Mouse (Mus musculus): Measurements from ENCODE around the gene Chrm3.

Chrm3 gene

GRCm38 (mm10) chr13:9887261-9887660 lies 473.4 kb downstream of the Chrm3 start:
- DNase-seq, result no peak

GRCm38 (mm10) chr13:9886465-9887135 lies 474.0 kb downstream of the Chrm3 start:
- no peak for DNase-seq

DNA sequence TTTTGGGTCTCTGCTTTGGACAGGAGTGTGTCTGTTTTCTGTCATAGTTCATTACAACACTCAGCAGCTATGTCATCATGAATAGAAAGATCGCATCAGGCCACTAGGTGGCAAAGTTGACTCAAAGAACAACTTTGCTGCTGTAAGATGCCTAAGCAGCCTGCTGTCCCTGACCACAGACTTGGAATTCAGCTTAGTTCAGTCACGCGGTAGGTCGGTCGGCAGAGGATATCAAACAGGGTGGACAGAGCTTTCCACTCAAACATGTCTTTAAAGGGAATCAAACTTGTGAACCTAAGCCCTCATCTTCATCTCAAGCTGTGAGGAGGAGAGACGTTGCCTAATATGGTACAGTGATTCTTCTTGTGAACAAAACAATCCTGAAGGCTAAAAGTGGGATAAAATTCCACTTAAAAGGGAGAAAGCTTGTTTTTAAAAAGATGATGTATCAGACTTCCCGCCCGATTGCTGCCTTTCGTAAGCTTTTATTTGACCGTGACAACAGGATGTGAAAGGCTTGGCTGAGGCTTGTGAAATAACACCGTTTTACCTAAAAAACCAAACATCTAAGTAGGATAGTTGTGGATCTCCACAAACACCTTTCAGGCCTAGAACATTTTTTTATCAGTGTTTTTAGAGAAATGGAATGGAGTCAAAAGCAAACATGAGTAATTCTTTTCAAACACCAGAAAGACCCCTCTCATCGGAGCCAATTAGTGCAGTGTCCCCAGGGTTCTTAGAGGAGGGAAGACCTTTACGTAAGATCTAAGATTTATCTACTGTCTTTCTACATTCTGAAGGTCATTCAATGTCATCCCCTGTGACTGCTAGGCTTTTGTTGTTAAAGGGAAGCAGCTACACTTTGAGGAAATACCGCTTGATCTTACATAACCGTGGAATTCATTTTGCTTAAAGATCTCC lies 478.0 kb downstream of the Chrm3 start:
- DNase-seq, result peak; percentile 49 to 69

- DNase-seq, result no peak
Measured at GRCm38 (mm10) chr13:9881930-9882329, 478.7 kb downstream of the Chrm3 start.

DNA sequence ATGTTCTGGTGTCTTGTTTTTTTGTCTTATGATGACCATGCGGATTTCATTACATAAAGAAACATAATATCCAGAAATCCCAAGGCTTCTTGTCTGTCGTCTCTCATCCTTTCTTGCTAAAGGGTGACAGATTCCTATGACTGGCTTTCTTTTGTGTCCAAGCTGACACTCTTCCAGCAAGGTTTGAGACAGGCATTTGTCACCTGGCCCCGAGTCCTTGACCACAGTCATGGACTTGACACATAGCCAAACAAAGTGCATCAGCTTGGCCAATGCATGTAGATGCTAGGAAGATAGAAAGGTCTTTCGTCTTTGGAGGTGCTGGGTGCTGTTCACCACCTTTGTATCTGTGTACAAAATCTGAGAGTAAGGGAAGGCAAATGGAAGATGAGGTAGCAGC lies 480.2 kb downstream of the Chrm3 start:
- DNase-seq, result peak in 1 of 2 experiments; percentile 8

GRCm38 (mm10) chr13:9878596-9879010 lies 482.0 kb downstream of the Chrm3 start:
- no peak for DNase-seq

GRCm38 (mm10) chr13:9873377-9873776 lies 487.3 kb downstream of the Chrm3 start:
- no peak for DNase-seq

DNA sequence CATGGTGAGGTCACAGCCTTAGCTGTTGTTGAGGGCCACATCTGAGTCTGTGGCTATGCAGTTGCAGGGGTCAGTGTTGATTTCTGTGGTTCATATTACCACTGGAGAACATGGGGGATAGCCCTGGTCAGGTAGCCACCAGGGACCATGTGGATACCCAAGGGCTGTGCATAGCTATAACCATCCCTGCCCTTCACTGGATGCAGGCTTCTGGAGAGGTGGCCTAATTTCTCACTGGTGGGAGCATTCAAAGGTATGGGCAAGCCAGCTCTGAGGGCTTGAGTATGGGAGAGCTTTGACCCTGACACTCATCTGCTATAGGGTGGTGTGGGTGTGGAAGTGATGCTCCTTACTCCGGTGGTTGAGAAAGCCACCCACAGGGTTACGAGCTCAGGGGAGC lies 494.5 kb downstream of the Chrm3 start:
- no peak for DNase-seq

DNA sequence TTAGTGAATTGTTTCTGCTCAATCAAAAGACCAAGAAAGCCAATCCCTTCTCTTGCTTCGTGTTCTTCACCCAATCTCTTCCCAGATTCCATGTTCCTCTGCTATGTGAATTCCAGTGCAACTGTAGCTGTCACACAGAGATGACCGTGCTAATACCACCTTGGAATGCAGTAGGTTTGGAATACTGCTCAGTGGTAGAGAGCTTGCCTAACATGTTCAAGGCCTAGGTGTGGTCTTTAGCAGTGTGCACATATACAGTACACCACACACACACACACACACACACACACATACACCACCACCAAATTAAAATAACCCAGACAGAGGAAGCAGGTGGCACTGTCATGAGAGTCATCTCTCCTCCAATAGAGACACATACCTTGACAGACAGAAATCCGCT lies 513.1 kb downstream of the Chrm3 start:
- no peak for DNase-seq

GRCm38 (mm10) chr13:9846543-9847434 lies 513.9 kb downstream of the Chrm3 start:
- peak; percentile 54 to 69 for DNase-seq

GRCm38 (mm10) chr13:9834146-9834679 lies 526.4 kb downstream of the Chrm3 start:
- peak; percentile 52 to 59 for DNase-seq

- DNase-seq, result peak; percentile 8 to 11
Measured at GRCm38 (mm10) chr13:9826227-9826626, 534.4 kb downstream of the Chrm3 start.

All from cerebellum, postnatal 36 days (tissue).